8 mouse cellular contexts compared by ENCODE assay signal in the genomic region with DNA sequence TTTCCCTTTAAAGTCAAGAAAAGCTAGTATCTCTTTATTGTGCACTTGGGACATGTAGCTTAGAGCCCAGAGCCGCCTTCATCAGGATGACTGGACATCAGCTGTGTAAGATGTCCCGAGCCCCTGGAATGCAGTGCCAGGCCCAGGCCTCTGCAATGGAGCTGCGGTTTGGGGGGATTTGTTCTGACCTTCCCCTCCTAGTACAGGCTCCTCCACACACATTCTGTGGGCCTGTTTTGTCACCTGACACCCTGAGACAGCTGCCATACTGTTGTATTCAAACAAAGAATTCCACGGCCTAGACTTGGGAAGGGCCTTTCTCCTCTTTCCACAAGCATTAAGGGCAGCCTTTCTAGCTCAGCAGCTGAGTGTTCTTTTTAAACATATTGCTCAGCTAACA. TPM values are rescaled to one million over a fixed set of nuclear protein-coding genes. Genes with fewer than 3 reads are reported as not detected.
DNase-seq lines count a peak whose midpoint lies in the region; ATAC-seq and TF ChIP-seq lines count a peak whose summit lies in the region.

No protein-coding gene starts in this region.

- no peaks in the 10 kb centered on the region for H3K27me3 ChIP-seq in heart, embryonic 12.5 days (replicated peaks)
- H3K27me3 ChIP-seq in spleen, adult 2 months (ENCODE audit: control insufficient read depth, insufficient read depth, low read length) = no peaks in the 10 kb centered on the region

- H3K27ac ChIP-seq in heart, embryonic 12.5 days (ENCODE audit: poor library complexity, severe bottlenecking) = peak overlapping the region; percentile 60
- H3K27ac ChIP-seq in spleen, adult 2 months (ENCODE audit: insufficient read depth, low read length) = peak overlapping the region; percentile 95
- peak overlapping the region; percentile 98 for H3K27ac ChIP-seq in macrophage

- TF ChIP-seq POLR2A in spleen, adult 2 months (IDR thresholded peaks at IDR 0.05; ENCODE audit: low read depth, low read length) = no peak

- H3K4me1 ChIP-seq in heart, embryonic 12.5 days (replicated peaks) = peaks cover 27% of the 10 kb centered on the region
- peaks cover 45% of the 10 kb centered on the region for H3K4me1 ChIP-seq in spleen, adult 2 months (ENCODE audit: control insufficient read depth, insufficient read depth, insufficient read length)

- no peak overlapping the region for H3K9ac ChIP-seq in heart, embryonic 12.5 days

- no peaks in the 10 kb centered on the region for H3K9me3 ChIP-seq in heart, embryonic 12.5 days (replicated peaks)

- no peak for ATAC-seq in heart, embryonic 12.5 days (ENCODE audit: insufficient number of reproducible peaks, low FRiP score)

- H3K36me3 ChIP-seq in heart, embryonic 12.5 days = peaks cover 62% of the 10 kb centered on the region
- H3K36me3 ChIP-seq in spleen, adult 2 months (ENCODE audit: control insufficient read depth, insufficient read depth, low read length) = peaks cover 29% of the 10 kb centered on the region
- peaks cover 52% of the 10 kb centered on the region for H3K36me3 ChIP-seq in macrophage (ENCODE audit: inconsistent target)

- 46% methylated on average over 4 of the region's 4 CpGs for WGBS in heart, embryonic 12.5 days
- 91% methylated on average over 4 of the region's 4 CpGs for WGBS in spleen, adult 2 months
- 93% methylated on average over 4 of the region's 4 CpGs for WGBS in macrophage (ENCODE audit: missing documents)

- no peak for DNase-seq in heart, adult 9 months (ENCODE audit: low spot score in 2 of 2)
- DNase-seq in spleen, adult 2 months (ENCODE audit: low read depth in 1 of 2, low spot score in 2 of 2) = no peak
- no peak for DNase-seq in spleen, postnatal 36 days (ENCODE audit: low spot score in 2 of 2)
- no peak for DNase-seq in layer of hippocampus, adult 8-10 months (ENCODE audit: low spot score in 2 of 2)
- no peak for DNase-seq in ovary, postnatal 10 days (ENCODE audit: low spot score)
- DNase-seq in urinary bladder, adult 18-20 months (ENCODE audit: low spot score in 2 of 2) = no peak

- no peak overlapping the region for H3K4me2 ChIP-seq in heart, embryonic 12.5 days

- TF ChIP-seq CTCF in spleen, adult 2 months (IDR thresholded peaks at IDR 0.05; ENCODE audit: extremely low read depth, insufficient read depth, insufficient read length, insufficient replicate concordance) = no peak

- peaks cover 79% of the 10 kb centered on the region for H3K79me2 ChIP-seq in macrophage (ENCODE audit: inconsistent target)

- H3K4me3 ChIP-seq in heart, embryonic 12.5 days = no peak overlapping the region
- no peak overlapping the region for H3K4me3 ChIP-seq in spleen, adult 2 months (ENCODE audit: extremely low read depth, insufficient read depth, insufficient read length)
- H3K4me3 ChIP-seq in macrophage (ENCODE audit: inconsistent target) = no peak overlapping the region

RNA-seq across cellular contexts. Expression of gene Otulin, which starts 35.5 kb away (rescaled TPM):
- 26.2 and 27.4 TPM in 2 replicates for polyA plus RNA-seq in heart, embryonic 12.5 days (2016; fragmentation: Nextera tagmentation; extraction: Ambion mirVana)
- 53.1 and 69.6 TPM in 2 replicates for polyA plus RNA-seq in spleen, adult 2 months (2012; rRNA removed)
- 100 to 1,000 TPM in 2 of 26 experiments, 10 to 100 TPM in 24; 33.5 to 108 (median 60.6) TPM for total RNA-seq in macrophage (2018; cell fraction: chromatin; rRNA removed)
- 10 to 100 TPM; 41.1 to 67.8 (median 52.0) TPM for total RNA-seq in macrophage (2018; cell fraction: cytosol; rRNA removed)
- total RNA-seq in macrophage (2018; cell fraction: nucleus; rRNA removed) = 100 to 1,000 TPM in 3 of 26 experiments, 10 to 100 TPM in 23; 40.5 to 114 (median 67.3) TPM
- 43.1 to 52.3 TPM (median 48.8 TPM) in 3 replicates for polyA plus RNA-seq in macrophage (2018)
- total RNA-seq in layer of hippocampus, adult 8-10 months (2022) = 10 to 100 TPM; 18.4 to 25.5 (median 21.9) TPM
